Mouse (Mus musculus): Measurements from ENCODE around the gene Smc1b.

The Smc1b gene

GRCm38 (mm10) chr15:85131275-85132192 lies at the start of gene Smc1b, which contains the start of gene Ribc2:
Smc1b (minus strand) TSS chr15:85131964.
Ribc2 (plus strand) TSS chr15:85132078.
- DNase-seq (ENCODE audit: low read depth, low spot score): peak; percentile 75

- no peak for DNase-seq (ENCODE audit: low read depth, low spot score)
Measured at GRCm38 (mm10) chr15:85180368-85180767, 48.6 kb upstream of the Smc1b start.

- peak; percentile 50 for DNase-seq (ENCODE audit: low read depth, low spot score)
Measured at GRCm38 (mm10) chr15:85179528-85180180, 47.9 kb upstream of the Smc1b start.

GRCm38 (mm10) chr15:85178172-85178571 lies 46.4 kb upstream of the Smc1b start:
- no peak for DNase-seq (ENCODE audit: low read depth, low spot score)

GRCm38 (mm10) chr15:85177576-85177975 lies 45.8 kb upstream of the Smc1b start:
- no peak for DNase-seq (ENCODE audit: low read depth, low spot score)

GRCm38 (mm10) chr15:85174060-85174459 lies 42.3 kb upstream of the Smc1b start:
- no peak for DNase-seq (ENCODE audit: low read depth, low spot score)

GRCm38 (mm10) chr15:85173425-85173824 lies 41.7 kb upstream of the Smc1b start:
- DNase-seq (ENCODE audit: low read depth, low spot score): no peak

GRCm38 (mm10) chr15:85172054-85172453 lies 40.3 kb upstream of the Smc1b start:
- no peak for DNase-seq (ENCODE audit: low read depth, low spot score)

- no peak for DNase-seq (ENCODE audit: low read depth, low spot score)
Measured at GRCm38 (mm10) chr15:85167086-85167679, 35.4 kb upstream of the Smc1b start.

GRCm38 (mm10) chr15:85166433-85166933 lies 34.7 kb upstream of the Smc1b start:
- no peak for DNase-seq (ENCODE audit: low read depth, low spot score)

- DNase-seq (ENCODE audit: low read depth, low spot score): no peak
Measured at GRCm38 (mm10) chr15:85162693-85163663, 31.2 kb upstream of the Smc1b start.

GRCm38 (mm10) chr15:85161416-85161815 lies 29.7 kb upstream of the Smc1b start:
- DNase-seq (ENCODE audit: low read depth, low spot score): no peak

- no peak for DNase-seq (ENCODE audit: low read depth, low spot score)
Measured at GRCm38 (mm10) chr15:85156198-85156597, 24.4 kb upstream of the Smc1b start.

- no peak for DNase-seq (ENCODE audit: low read depth, low spot score)
Measured at GRCm38 (mm10) chr15:85154091-85154490, 22.3 kb upstream of the Smc1b start.

GRCm38 (mm10) chr15:85152577-85152976 lies 20.8 kb upstream of the Smc1b start:
- DNase-seq (ENCODE audit: low read depth, low spot score): no peak

- no peak for DNase-seq (ENCODE audit: low read depth, low spot score)
Measured at GRCm38 (mm10) chr15:85151433-85151918, 19.7 kb upstream of the Smc1b start.

GRCm38 (mm10) chr15:85144249-85144648 lies 12.5 kb upstream of the Smc1b start:
- no peak for DNase-seq (ENCODE audit: low read depth, low spot score)

GRCm38 (mm10) chr15:85143747-85144146 lies 12.0 kb upstream of the Smc1b start:
- no peak for DNase-seq (ENCODE audit: low read depth, low spot score)

- no peak for DNase-seq (ENCODE audit: low read depth, low spot score)
Measured at GRCm38 (mm10) chr15:85143161-85143560, 11.4 kb upstream of the Smc1b start.

GRCm38 (mm10) chr15:85142441-85142840 lies 10.7 kb upstream of the Smc1b start:
- DNase-seq (ENCODE audit: low read depth, low spot score): no peak

- DNase-seq (ENCODE audit: low read depth, low spot score): no peak
Measured at GRCm38 (mm10) chr15:85141290-85141689, 9.5 kb upstream of the Smc1b start.

All from brain, embryonic 18.5 days (tissue).